Mouse (Mus musculus) brain, adult 2 months (tissue): ENCODE measurements at regions not wholly inside any gene's neighbourhood (a gene's known extent, or its start where the extent isn't known, plus 50 kb on each side); places are given as distances from the start of the nearest gene placed in this dataset.
A peak's percentile ranks its signal among the peaks of the same experiment; 100 is the strongest.

Experiments used
- DNase-seq: peaks from one replicate; pipeline ENCODE4 v3.0.0; 2011; ENCODE audit warnings: low read depth, low spot score

DNA sequence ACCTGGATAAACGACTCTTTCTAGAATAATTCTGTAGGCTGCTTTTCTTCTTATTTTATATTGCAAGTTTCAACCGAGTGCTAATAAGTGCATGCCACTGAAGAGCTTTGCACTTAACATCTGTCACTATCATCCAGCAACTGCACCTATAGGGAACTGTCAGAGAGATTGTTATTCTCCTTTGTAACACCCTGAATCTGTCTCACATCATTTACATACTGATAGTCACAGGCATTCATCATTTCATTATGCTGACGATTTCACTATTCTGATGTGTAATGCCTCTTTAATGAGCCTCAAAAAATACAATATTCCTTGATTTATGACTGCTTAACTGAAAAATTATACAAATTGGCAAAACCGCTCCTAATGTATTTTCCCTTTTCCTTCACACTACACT, 1959.2 kb upstream of the Tenm3 start:
- no peak for DNase-seq

DNA sequence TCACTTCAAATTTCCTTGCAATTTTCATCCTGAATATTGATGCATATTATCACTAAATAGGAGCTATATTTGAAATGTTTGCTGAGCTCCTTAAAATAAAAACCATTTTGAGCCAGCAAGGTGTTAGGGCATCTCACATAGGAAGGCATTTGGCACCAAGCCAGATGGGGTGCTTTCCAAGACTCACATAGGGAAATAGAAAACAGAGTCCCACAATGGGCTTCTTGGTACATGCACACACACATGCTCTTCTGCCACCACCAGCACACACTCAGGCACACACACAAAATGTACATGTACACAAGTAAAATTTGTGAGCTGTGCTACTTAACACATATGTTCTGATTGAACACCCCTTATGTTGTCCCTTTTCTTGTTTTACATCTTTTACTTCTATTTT, 1943.7 kb upstream of the Tenm3 start:
- DNase-seq, result peak; percentile 3

DNA sequence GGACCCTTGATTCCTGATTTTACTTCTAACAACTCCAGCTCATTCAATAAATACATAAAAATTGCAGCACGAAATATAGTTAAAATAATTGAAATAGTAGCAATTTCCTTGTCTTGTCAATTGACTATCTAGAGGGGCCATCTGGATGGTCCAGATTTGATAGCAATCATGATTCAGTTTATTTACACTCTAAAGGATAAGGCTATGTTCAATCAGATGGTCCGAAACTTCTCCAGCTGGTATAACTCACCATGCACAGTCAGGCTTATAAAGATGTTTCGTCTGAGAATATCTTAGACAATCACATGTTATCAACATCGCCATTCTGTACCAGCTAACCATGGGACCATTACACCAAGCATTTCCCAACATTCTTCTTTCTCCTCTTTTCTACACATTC, 1926.9 kb upstream of the Tenm3 start:
- peak; percentile 25 for DNase-seq
